Mouse (Mus musculus): ENCODE data around the gene Ccr10.
"Not testable (repeated sequence)": the region's sequence is repeated elsewhere in the genome, so short reads cannot be mapped to it uniquely, and the experiment has no call there.

Ccr10 gene

DNA sequence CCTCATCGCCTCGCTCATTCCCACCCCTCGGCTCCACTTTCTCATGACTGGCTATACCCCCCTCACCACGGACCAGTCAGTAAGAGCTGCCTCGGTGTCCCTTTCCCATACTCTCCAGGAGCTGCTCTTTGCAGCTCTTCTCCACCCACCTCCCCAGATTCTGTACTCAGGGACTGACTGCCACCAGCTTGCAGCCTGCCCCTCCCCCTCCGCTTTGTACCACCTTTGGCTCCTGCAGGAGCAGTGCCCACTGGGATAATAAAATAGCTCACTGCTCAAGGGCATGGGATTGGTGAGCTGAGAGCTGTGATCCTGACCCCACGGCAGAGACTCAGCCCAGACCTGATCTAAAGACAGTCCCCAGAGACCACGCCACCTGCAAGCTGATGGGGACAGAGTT lies 50.7 kb downstream of the Ccr10 start:
- not testable (repeated sequence) for DNase-seq (ENCODE audit: low read depth)
